Mouse (Mus musculus) heart, postnatal 0 days (tissue): Measurements from ENCODE around the gene Mpeg1.

Source experiments
- CTCF ChIP-seq: IDR thresholded peaks from 2 replicates; pipeline ENCODE4 v1.5.1; 2016; ENCODE audit warnings: antibody characterized with exemption, control low read depth, low read depth
- EP300 ChIP-seq: IDR thresholded peaks from 2 replicates; pipeline ENCODE4 v1.6.1; 2016; ENCODE audit warnings: antibody characterized with exemption, low read depth

DNA sequence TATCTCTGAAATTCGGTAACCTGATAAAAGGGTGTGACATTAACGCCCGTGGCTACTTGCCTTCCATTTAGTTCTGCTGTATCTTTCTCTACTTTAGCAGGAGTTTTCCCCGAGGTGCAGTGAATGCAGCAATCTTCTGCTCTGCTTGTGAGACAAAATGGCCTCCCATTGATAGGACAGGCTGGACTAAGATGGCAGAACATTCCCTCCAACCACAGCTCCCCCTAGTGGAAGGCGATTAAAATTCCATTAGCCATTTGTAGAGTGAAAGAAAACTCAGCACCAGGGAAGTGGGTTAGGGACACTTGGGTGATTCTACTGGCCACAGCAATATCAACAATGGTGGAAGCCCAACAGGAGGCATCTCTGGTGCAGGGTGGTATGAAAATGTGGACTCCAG, 6.9 kb downstream of the Mpeg1 start:
- TF ChIP-seq CTCF (peak; percentile 36), EP300 (no peak)
